In genomic region chr17:32788094-32788559, GRCm38 (mm10) we compare ENCODE assay signal across 8 mouse cellular contexts. TPM values are rescaled to one million over a fixed set of nuclear protein-coding genes. Genes with fewer than 3 reads are reported as not detected.
DNase-seq lines count a peak whose midpoint lies in the region; ATAC-seq lines count a peak whose summit lies in the region.

TSS of gene Zfp871 (minus strand) at chr17:32788287.

- H3K9ac ChIP-seq in hindbrain, embryonic 11.5 days (ENCODE audit: low read depth, low read length), result peak within 1 kb of the TSS; percentile 94

- H3K4me3 ChIP-seq in hindbrain, embryonic 11.5 days (ENCODE audit: low read depth, low read length), result peak within 1 kb of the TSS; percentile 87

- no peaks in the 10 kb centered on the region for H3K9me3 ChIP-seq in hindbrain, embryonic 11.5 days (ENCODE audit: control insufficient read depth, low read length)

- H3K4me2 ChIP-seq in hindbrain, embryonic 11.5 days (replicated peaks; ENCODE audit: low read depth, low read length), result peak within 1 kb of the TSS; percentile 57

- DNase-seq in Muller cell, postnatal 12 days (ENCODE audit: inconsistent ontology term), result peak; percentile 90
- peak; percentile 90 for DNase-seq in cerebellum, adult 9-11 months
- peak; percentile 90 to 93 for DNase-seq in frontal cortex, adult 2 months (ENCODE audit: extremely low spot score in 1 of 2, low spot score in 1 of 2)
- DNase-seq in hindbrain, embryonic 11.5 days (ENCODE audit: low spot score), result peak; percentile 86
- peak; percentile 83 to 87 for DNase-seq in layer of hippocampus, postnatal 10 days (ENCODE audit: low spot score in 2 of 2)
- peak; percentile 94 for DNase-seq in lung, postnatal 10 days
- DNase-seq in ovary, postnatal 36 days (ENCODE audit: low spot score), result peak; percentile 77
- peak; percentile 84 for DNase-seq in thymus, postnatal 25 days

- H3K27ac ChIP-seq in hindbrain, embryonic 11.5 days (ENCODE audit: low read depth, low read length), result peak within 1 kb of the TSS; percentile 88

- peak; percentile 96 for ATAC-seq in hindbrain, embryonic 11.5 days (ENCODE audit: low FRiP score)

- peaks cover 3% of the 10 kb centered on the region; the same call in 1 of the 2 replicates for H3K36me3 ChIP-seq in hindbrain, embryonic 11.5 days (ENCODE audit: control insufficient read depth, insufficient read depth, low read length)

- under 1% methylated on average over 22 of the region's 22 CpGs for WGBS in hindbrain, embryonic 11.5 days

- H3K4me1 ChIP-seq in hindbrain, embryonic 11.5 days (replicated peaks; ENCODE audit: control insufficient read depth, insufficient read depth, low read length), result peaks cover 5% of the 10 kb centered on the region

- no peaks in the 10 kb centered on the region for H3K27me3 ChIP-seq in hindbrain, embryonic 11.5 days (ENCODE audit: control insufficient read depth, insufficient read depth, low read length)

RNA-seq across cellular contexts. Expression of gene Zfp871, which starts in this region (rescaled TPM):
- 30.6 and 31.8 TPM in 2 replicates for polyA plus RNA-seq in frontal cortex, adult 2 months (2012; rRNA removed)
- polyA plus RNA-seq in hindbrain, embryonic 11.5 days (2014; fragmentation: Nextera tagmentation; extraction: Ambion mirVana), result 38.3 and 56.8 TPM in 2 replicates
- total RNA-seq in layer of hippocampus, postnatal 10 days (2021), result 10 to 100 TPM; 74.7 to 79.8 TPM

Comparison
In these comparisons a context has a peak if more than half of its experiments do, and no peak if none do; other contexts are left out.
1. Peak in every context shown above with its lines: DNase-seq, ATAC-seq, H3K4me3 ChIP-seq and H3K27ac ChIP-seq.